Mouse (Mus musculus) forebrain, embryonic 11.5 days (tissue): Measurements from ENCODE around the gene Slc5a5. TPM values are rescaled to one million over a fixed set of nuclear protein-coding genes. Genes with fewer than 3 reads are reported as not detected.

Experiments used
- ATAC-seq: fragments of 200-750 bp; cut with Nextera tagmentation; replicated peaks from 2 replicates; pipeline ENCODE4 v1.8.0; 2017; ENCODE audit warnings: moderate TSS enrichment; ENCODE audit not compliant: low FRiP score
- DNase-seq: peaks from one replicate; pipeline ENCODE4 v3.0.0-alpha.2; 2017; ENCODE audit warnings: low spot score
- H3K27ac ChIP-seq: fragments of 300-500 bp; sonication (generic); 2 replicates; pipeline ENCODE4 v1.5.1; 2014; ENCODE audit warnings: low read depth, low read length
- H3K27me3 ChIP-seq: fragments of 300-500 bp; sonication (generic); 2 replicates; pipeline ENCODE4 v1.6.1; 2014; ENCODE audit warnings: mild to moderate bottlenecking, low read length, mixed read lengths; ENCODE audit not compliant: control insufficient read depth, insufficient read depth
- H3K36me3 ChIP-seq: fragments of 300-500 bp; sonication (generic); 2 replicates; pipeline ENCODE4 v1.6.1; 2014; ENCODE audit warnings: mild to moderate bottlenecking, low read length, moderate library complexity, mixed read lengths; ENCODE audit not compliant: control insufficient read depth, insufficient read depth
- H3K4me1 ChIP-seq: fragments of 300-500 bp; sonication (generic); replicated peaks from 2 replicates; pipeline ENCODE4 v1.6.1; 2014; ENCODE audit warnings: low read length, mixed read lengths; ENCODE audit not compliant: control insufficient read depth, insufficient read depth
- H3K4me2 ChIP-seq: fragments of 300-500 bp; sonication (generic); 2 replicates; pipeline ENCODE4 v1.6.1; 2014; ENCODE audit warnings: low read depth, mild to moderate bottlenecking, low read length, moderate library complexity, mixed read lengths; ENCODE audit not compliant: severe bottlenecking
- H3K4me3 ChIP-seq: fragments of 300-500 bp; sonication (generic); 2 replicates; pipeline ENCODE4 v1.5.1; 2014; ENCODE audit warnings: low read depth, low read length
- H3K9ac ChIP-seq: fragments of 300-500 bp; sonication (generic); 2 replicates; pipeline ENCODE4 v1.6.1; 2014; ENCODE audit warnings: low read length
- H3K9me3 ChIP-seq: fragments of 300-500 bp; sonication (generic); 2 replicates; pipeline ENCODE4 v1.6.1; 2016; ENCODE audit warnings: low read length, mixed read lengths; ENCODE audit not compliant: control insufficient read depth
- WGBS: fragments of 180-500 bp; shearing (Covaris S2); extraction: QIAGEN DNeasy Blood & Tissue Kit; methylation state at CpG from one replicate; pipeline ENCODE4 v1.1.7; 2014; 5-methylcytosine and 5-hydroxymethylcytosine counted together
- polyA plus RNA-seq: library from polyadenylated mRNA; unstranded; fragments of >200 nt; fragmentation: Nextera tagmentation; extraction: Ambion mirVana; gene quantifications from 2 replicates; pipeline ENCODE4 v1.2.1, GENCODE M21; 2014

Gene Slc5a5
- polyA plus RNA-seq, 1 experiment from 2014 or later: 0.43 TPM

- 1% methylated on average over 46 of the region's 46 CpGs for WGBS
- peak; percentile 76 for DNase-seq
- no peaks in the 10 kb centered on the region for H3K36me3 ChIP-seq
- ATAC-seq: no peak
- H3K9me3 ChIP-seq: no peaks in the 10 kb centered on the region
- H3K27me3 ChIP-seq: peaks cover 7% of the 10 kb centered on the region
- peaks cover 28% of the 10 kb centered on the region for H3K4me1 ChIP-seq
- H3K4me2 ChIP-seq: peak overlapping the region; percentile 97
- H3K4me3 ChIP-seq: peak overlapping the region; percentile 54
- H3K9ac ChIP-seq: peak overlapping the region; percentile 79
- H3K27ac ChIP-seq: peak overlapping the region; percentile 96
Observed at GRCm38 (mm10) chr8:70863956-70864711, 28.4 kb downstream of the Slc5a5 start.

- WGBS: under 1% methylated on average over 55 of the region's 55 CpGs
- Histone ChIP-seq H3K4me3 (peak within 1 kb of the TSS; percentile 54), H3K4me1 (peaks cover 25% of the 10 kb centered on the region), H3K4me2 (peak within 1 kb of the TSS; percentile 97), H3K9ac (peak within 1 kb of the TSS; percentile 79), H3K36me3 (no peaks in the 10 kb centered on the region), H3K27me3 (peaks cover 7% of the 10 kb centered on the region), H3K27ac (peak within 1 kb of the TSS; percentile 96), H3K9me3 (no peaks in the 10 kb centered on the region)
- DNase-seq (peak; percentile 80), ATAC-seq (no peak)
Observed at GRCm38 (mm10) chr8:70862824-70863641, 29.5 kb downstream of the Slc5a5 start, which contains the start of gene Kcnn1. Gene Kcnn1, minus strand, starts transcription at chr8:70863258.

- H3K4me1 ChIP-seq: peaks cover 13% of the 10 kb centered on the region
- peaks cover 2% of the 10 kb centered on the region; the same call in 1 of the 2 replicates for H3K27me3 ChIP-seq
- ATAC-seq: no peak
Observed at GRCm38 (mm10) chr8:70857516-70857915, 35.0 kb downstream of the Slc5a5 start.

GRCm38 (mm10) chr8:70856541-70857197 is 35.9 kb downstream of the Slc5a5 start:
- Histone ChIP-seq H3K27ac (no peak overlapping the region), H3K9ac (peak overlapping the region; percentile 52), H3K4me3 (peak overlapping the region; percentile 39), H3K4me2 (peak overlapping the region; percentile 90), H3K9me3 (no peaks in the 10 kb centered on the region), H3K4me1 (peaks cover 11% of the 10 kb centered on the region), H3K27me3 (no peaks in the 10 kb centered on the region; the same call in 1 of the 2 replicates), H3K36me3 (no peaks in the 10 kb centered on the region)
- WGBS: 9% methylated on average over 33 of the region's 33 CpGs
- DNase-seq (peak; percentile 85), ATAC-seq (peak; percentile 82)

More at GRCm38 (mm10) chr8:70857516-70857915, 35.0 kb downstream of the Slc5a5 start:
- no peaks in the 10 kb centered on the region for H3K9me3 ChIP-seq
- no peak overlapping the region for H3K4me2 ChIP-seq
- no peak overlapping the region for H3K4me3 ChIP-seq
- WGBS: 7% methylated on average over 4 of the region's 4 CpGs
- H3K36me3 ChIP-seq: no peaks in the 10 kb centered on the region
- no peak overlapping the region; the same call in 1 of the 2 replicates for H3K9ac ChIP-seq
- H3K27ac ChIP-seq: no peak overlapping the region
- DNase-seq: no peak

- 60% methylated on average over 5 of the region's 5 CpGs for WGBS
- Histone ChIP-seq H3K4me1 (peaks cover 11% of the 10 kb centered on the region), H3K27ac (no peak overlapping the region), H3K9me3 (no peaks in the 10 kb centered on the region), H3K4me2 (0 out of 2 replicates have a peak overlapping the region, but pooled peaks have one; percentile 90), H3K36me3 (no peaks in the 10 kb centered on the region), H3K27me3 (no peaks in the 10 kb centered on the region; the same call in 1 of the 2 replicates), H3K9ac (no peak overlapping the region), H3K4me3 (no peak overlapping the region)
- no peak for ATAC-seq
- DNase-seq: no peak
Observed at GRCm38 (mm10) chr8:70856028-70856427, 36.5 kb downstream of the Slc5a5 start.

- no peak overlapping the region for H3K9ac ChIP-seq
- no peaks in the 10 kb centered on the region for H3K9me3 ChIP-seq
- no peak overlapping the region for H3K27ac ChIP-seq
- no peak for DNase-seq
- no peak overlapping the region for H3K4me2 ChIP-seq
- H3K4me1 ChIP-seq: peaks cover 11% of the 10 kb centered on the region
- ATAC-seq: no peak
- 93% methylated on average over 2 of the region's 2 CpGs for WGBS
- H3K36me3 ChIP-seq: no peaks in the 10 kb centered on the region
- no peak overlapping the region for H3K4me3 ChIP-seq
- H3K27me3 ChIP-seq: no peaks in the 10 kb centered on the region; the same call in 1 of the 2 replicates
Observed at GRCm38 (mm10) chr8:70853863-70854262, 38.7 kb downstream of the Slc5a5 start.

- Histone ChIP-seq H3K9me3 (no peaks in the 10 kb centered on the region), H3K4me1 (peaks cover 8% of the 10 kb centered on the region; the same call in 1 of the 2 replicates), H3K4me3 (no peak overlapping the region), H3K4me2 (no peak overlapping the region), H3K27me3 (no peaks in the 10 kb centered on the region; the same call in 1 of the 2 replicates), H3K27ac (no peak overlapping the region), H3K36me3 (no peaks in the 10 kb centered on the region), H3K9ac (no peak overlapping the region)
- DNase-seq (no peak), ATAC-seq (no peak)
- WGBS: 89% methylated on average over 41 of the region's 41 CpGs
Observed at GRCm38 (mm10) chr8:70852595-70853231, 39.8 kb downstream of the Slc5a5 start.

GRCm38 (mm10) chr8:70851837-70852236 is 40.7 kb downstream of the Slc5a5 start:
- Histone ChIP-seq H3K27ac (no peak overlapping the region), H3K9me3 (no peaks in the 10 kb centered on the region), H3K27me3 (no peaks in the 10 kb centered on the region; the same call in 1 of the 2 replicates), H3K36me3 (no peaks in the 10 kb centered on the region), H3K4me1 (0 out of 2 replicates have a peak, but pooled peaks cover 4% of the 10 kb centered on the region), H3K4me2 (no peak overlapping the region), H3K4me3 (no peak overlapping the region), H3K9ac (peak overlapping the region; percentile 23; the same call in 1 of the 2 replicates)
- WGBS: 60% methylated on average over 6 of the region's 6 CpGs
- DNase-seq (no peak), ATAC-seq (no peak)
